Mouse (Mus musculus) heart, embryonic 10.5 days (tissue): ENCODE results near the gene Kcnk18. TPM values are rescaled to one million over a fixed set of nuclear protein-coding genes. Genes with fewer than 3 reads are reported as not detected.
A peak's percentile ranks its signal among the peaks of the same experiment; 100 is the strongest.

Source experiments
- DNase-seq: peaks from one replicate; pipeline ENCODE4 v3.0.0-alpha.2; 2017; ENCODE audit warnings: low spot score
- H3K27ac ChIP-seq: fragments of 300-500 bp; sonication (generic); 2 replicates; pipeline ENCODE4 v1.5.1; 2016; ENCODE audit warnings: mild to moderate bottlenecking
- H3K27me3 ChIP-seq: fragments of 300-500 bp; sonication (generic); 2 replicates; pipeline ENCODE4 v1.6.1; 2016; ENCODE audit warnings: mild to moderate bottlenecking; ENCODE audit not compliant: poor library complexity, insufficient read depth, severe bottlenecking
- H3K36me3 ChIP-seq: fragments of 300-500 bp; sonication (generic); 2 replicates; pipeline ENCODE4 v1.6.1; 2016; ENCODE audit warnings: mild to moderate bottlenecking, moderate library complexity
- H3K4me1 ChIP-seq: fragments of 300-500 bp; sonication (generic); 2 replicates; pipeline ENCODE4 v1.6.1; 2016; ENCODE audit warnings: mild to moderate bottlenecking
- H3K4me3 ChIP-seq: fragments of 300-500 bp; sonication (generic); 2 replicates; pipeline ENCODE4 v1.5.1; 2016; ENCODE audit warnings: mild to moderate bottlenecking, moderate library complexity
- H3K9me3 ChIP-seq: fragments of 300-500 bp; sonication (generic); 2 replicates; pipeline ENCODE4 v1.6.1; 2016; ENCODE audit warnings: mild to moderate bottlenecking, moderate library complexity
- WGBS: fragments of 180-500 bp; shearing (Covaris S2); methylation state at CpG from one replicate; pipeline ENCODE4 v1.1.7; 2016; 5-methylcytosine and 5-hydroxymethylcytosine counted together
- polyA plus RNA-seq: library from polyadenylated mRNA; unstranded; fragments of >200 nt; fragmentation: Nextera tagmentation; extraction: Ambion mirVana; gene quantifications from 2 replicates; pipeline ENCODE4 v1.2.1, GENCODE M21; 2016

The Kcnk18 gene
- polyA plus RNA-seq, 1 experiment from 2014 or later, result not detected

DNA sequence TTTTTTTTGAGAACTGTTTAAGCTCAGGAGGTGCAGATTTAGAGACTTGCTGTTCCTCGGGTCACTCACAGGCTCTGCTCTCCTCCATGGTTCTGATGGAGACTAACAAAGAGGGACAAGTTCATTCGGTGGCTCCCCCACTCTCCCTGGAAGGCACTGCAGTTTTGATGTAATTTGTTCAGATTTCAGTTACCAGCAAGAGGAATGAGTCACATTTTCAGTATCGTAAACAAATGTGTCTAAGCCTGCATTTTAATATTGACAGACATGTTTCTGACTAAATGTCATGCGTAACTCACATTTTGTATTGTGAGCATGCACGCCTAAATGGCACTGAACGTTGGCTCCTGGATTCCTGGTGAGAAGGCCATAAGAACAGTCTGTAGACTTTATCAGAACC, 46.9 kb downstream of the Kcnk18 start:
- H3K27ac ChIP-seq, result no peak overlapping the region
- H3K27me3 ChIP-seq, result peaks cover 42% of the 10 kb centered on the region
- peaks cover 18% of the 10 kb centered on the region for H3K4me1 ChIP-seq
- H3K9me3 ChIP-seq, result no peaks in the 10 kb centered on the region
- H3K36me3 ChIP-seq, result no peaks in the 10 kb centered on the region
- no peak overlapping the region for H3K4me3 ChIP-seq
- no peak for DNase-seq
- 71% methylated on average over 6 of the region's 6 CpGs for WGBS

DNA sequence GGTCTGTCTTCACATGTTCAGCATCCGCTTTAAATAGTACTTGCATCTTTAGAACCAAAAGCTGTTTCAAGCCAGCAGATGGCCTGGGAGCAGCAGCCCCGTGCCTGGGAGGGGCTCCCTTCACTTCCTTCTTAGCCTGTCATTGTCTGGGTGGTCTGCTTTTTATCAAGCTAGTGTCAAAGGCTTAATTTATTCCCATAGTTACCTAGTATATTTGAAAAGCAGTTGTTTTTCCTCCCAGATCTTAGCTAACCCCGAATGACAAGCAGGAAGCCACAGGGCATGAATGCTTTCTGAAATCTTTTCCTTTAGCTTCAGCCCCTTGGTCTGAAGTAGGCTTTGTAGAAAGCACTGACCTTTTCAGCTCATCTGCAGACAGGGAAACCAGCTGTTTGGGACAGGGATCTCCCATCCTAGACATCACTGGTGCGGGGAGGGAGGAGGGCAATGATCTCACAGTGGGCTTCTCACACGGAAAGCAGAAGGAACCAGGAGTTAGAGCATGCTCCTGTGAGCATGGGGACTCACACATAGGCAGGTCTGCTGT, 48.5 kb downstream of the Kcnk18 start:
- Histone ChIP-seq H3K4me3 (no peak overlapping the region), H3K27ac (0 out of 2 replicates have a peak overlapping the region, but pooled peaks have one; percentile 56), H3K9me3 (no peaks in the 10 kb centered on the region), H3K27me3 (peaks cover 26% of the 10 kb centered on the region), H3K36me3 (no peaks in the 10 kb centered on the region), H3K4me1 (peaks cover 12% of the 10 kb centered on the region)
- no peak for DNase-seq
- 16% methylated on average over 5 of the region's 5 CpGs for WGBS

DNA sequence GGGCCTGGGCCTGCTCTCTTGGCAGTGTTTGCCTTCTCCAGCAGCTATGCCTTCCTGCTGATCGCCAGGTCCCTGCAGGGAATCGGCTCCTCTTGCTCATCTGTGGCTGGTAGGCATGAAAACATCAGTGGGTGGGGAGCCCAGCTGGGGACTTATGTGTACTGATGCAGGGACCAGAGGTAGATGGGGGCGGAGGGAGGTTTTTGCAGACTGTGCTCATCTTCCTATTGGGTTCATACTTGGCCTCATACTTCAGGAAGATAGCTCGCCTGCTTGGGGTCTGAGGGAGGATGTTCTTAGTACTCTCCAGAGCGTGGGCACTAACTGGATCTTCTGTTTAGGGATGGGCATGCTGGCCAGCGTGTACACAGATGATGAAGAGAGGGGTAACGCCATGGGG, 54.2 kb downstream of the Kcnk18 start:
- DNase-seq, result no peak

DNA sequence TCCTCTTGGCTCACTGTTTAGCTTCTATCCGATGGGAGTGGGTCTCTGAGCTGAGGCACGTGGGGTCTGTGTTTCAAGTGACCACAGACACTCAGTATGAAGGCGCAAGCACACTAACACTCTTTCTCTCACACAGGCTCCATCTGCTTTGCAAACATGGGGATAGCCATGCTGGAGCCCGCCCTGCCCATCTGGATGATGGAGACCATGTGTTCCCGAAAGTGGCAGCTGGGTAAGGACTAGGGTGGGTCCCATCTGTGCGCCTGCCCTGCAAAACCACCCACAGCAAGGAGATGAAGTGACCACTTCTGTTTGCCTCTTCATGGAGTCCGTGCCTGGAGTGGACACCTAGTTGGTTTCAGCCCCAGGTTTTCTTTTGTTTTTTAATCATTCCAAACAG, 57.3 kb downstream of the Kcnk18 start:
- no peak overlapping the region for H3K27ac ChIP-seq
- H3K4me3 ChIP-seq, result no peak overlapping the region
- H3K4me1 ChIP-seq, result peaks cover 3% of the 10 kb centered on the region; the same call in 1 of the 2 replicates
- no peaks in the 10 kb centered on the region for H3K9me3 ChIP-seq
- 85% methylated on average over 7 of the region's 7 CpGs for WGBS
- no peaks in the 10 kb centered on the region for H3K27me3 ChIP-seq
- peaks cover 7% of the 10 kb centered on the region; the same call in 1 of the 2 replicates for H3K36me3 ChIP-seq
- peak; percentile 66 for DNase-seq

More for the DNA sequence above, 54.2 kb downstream of the Kcnk18 start:
- Histone ChIP-seq H3K27me3 (no peaks in the 10 kb centered on the region), H3K4me1 (no peaks in the 10 kb centered on the region; the same call in 1 of the 2 replicates), H3K4me3 (no peak overlapping the region), H3K36me3 (no peaks in the 10 kb centered on the region), H3K27ac (no peak overlapping the region), H3K9me3 (no peaks in the 10 kb centered on the region)
- 81% methylated on average over 7 of the region's 7 CpGs for WGBS

DNA sequence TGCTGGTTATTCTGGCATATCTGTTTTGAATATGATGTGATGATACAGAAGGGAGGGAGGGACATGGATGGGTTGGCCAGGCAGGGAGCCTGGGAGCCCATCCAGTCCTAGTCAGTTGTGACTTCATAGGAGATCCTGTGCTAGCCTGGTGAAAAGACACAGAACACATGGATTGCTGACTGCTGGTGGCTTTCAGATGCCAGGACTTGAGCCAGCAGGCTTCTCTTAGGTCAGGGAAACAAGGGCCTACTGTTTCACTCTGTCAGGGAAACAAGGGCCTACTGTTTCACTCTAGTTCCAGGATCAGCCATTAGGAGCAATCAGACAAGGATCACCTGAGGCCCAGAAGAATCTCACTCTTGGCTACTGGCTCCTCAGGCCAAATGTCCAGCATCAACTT, 61.8 kb downstream of the Kcnk18 start:
- no peaks in the 10 kb centered on the region for H3K9me3 ChIP-seq
- peaks cover 7% of the 10 kb centered on the region; the same call in 1 of the 2 replicates for H3K36me3 ChIP-seq
- H3K4me3 ChIP-seq, result no peak overlapping the region
- no peak overlapping the region for H3K27ac ChIP-seq
- DNase-seq, result peak; percentile 71
- H3K4me1 ChIP-seq, result 0 out of 2 replicates have a peak, but pooled peaks cover 3% of the 10 kb centered on the region
- H3K27me3 ChIP-seq, result no peaks in the 10 kb centered on the region

DNA sequence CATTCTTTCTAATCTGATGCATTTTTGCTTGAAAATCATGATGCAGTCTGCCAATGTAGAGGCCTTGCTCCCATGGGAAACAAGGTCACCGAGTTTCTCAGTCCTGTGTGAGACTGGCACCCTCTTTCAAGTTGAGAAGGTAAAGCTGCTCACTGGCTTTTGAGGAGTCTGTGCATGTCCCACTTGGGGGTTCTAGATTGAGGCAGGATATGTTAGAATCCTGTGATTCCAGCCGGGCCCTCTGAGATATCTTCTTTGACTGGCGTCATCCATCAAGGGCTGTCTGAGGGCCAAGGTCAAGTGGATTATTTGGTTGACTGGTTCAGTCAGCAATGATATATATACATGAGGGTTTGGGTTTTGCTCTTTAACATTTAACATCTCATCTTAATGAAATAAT, 63.0 kb downstream of the Kcnk18 start:
- H3K36me3 ChIP-seq, result peaks cover 10% of the 10 kb centered on the region; the same call in 1 of the 2 replicates

More for the DNA sequence above, 63.0 kb downstream of the Kcnk18 start:
- Histone ChIP-seq H3K4me1 (0 out of 2 replicates have a peak, but pooled peaks cover 3% of the 10 kb centered on the region), H3K27me3 (no peaks in the 10 kb centered on the region), H3K9me3 (no peaks in the 10 kb centered on the region), H3K27ac (no peak overlapping the region), H3K4me3 (no peak overlapping the region)
- 75% methylated on average over 3 of the region's 3 CpGs for WGBS
- DNase-seq, result peak; percentile 47

Other genes with a start within 250 kb of the Kcnk18 start
- 0.53 and 0.69 TPM in 2 replicates for gene Shtn1, start 143.1 kb upstream of the Kcnk18 start, polyA plus RNA-seq
- gene Vax1, start 49.2 kb upstream of the Kcnk18 start, polyA plus RNA-seq, result not detected in 2 replicates
- 9.0 and 10.1 TPM in 2 replicates for gene Slc18a2, start 41.7 kb downstream of the Kcnk18 start, polyA plus RNA-seq
- 7.2 and 8.9 TPM in 2 replicates for gene Rps12-ps3, start 103.1 kb downstream of the Kcnk18 start, polyA plus RNA-seq
- gene Pdzd8, start 126.6 kb downstream of the Kcnk18 start, polyA plus RNA-seq, result 9.0 and 10.8 TPM in 2 replicates
- 1.1 and 1.7 TPM in 2 replicates for gene Emx2, start 239.2 kb downstream of the Kcnk18 start, polyA plus RNA-seq